Mouse (Mus musculus) liver, adult 2 months (tissue): Measurements from ENCODE around the gene Dclk1.
A peak's percentile ranks its signal among the peaks of the same experiment; 100 is the strongest.

Experiments
- CTCF ChIP-seq: fragments of 200-500 bp; IDR thresholded peaks from 2 replicates; pipeline ENCODE4 v1.5.1; 2011; ENCODE audit warnings: low read depth, low read length, control low read depth
- POLR2A ChIP-seq: fragments of 200-500 bp; IDR thresholded peaks from 2 replicates; pipeline ENCODE4 v1.6.1; 2011; ENCODE audit warnings: low read length, control low read depth; ENCODE audit not compliant: insufficient read depth; ENCODE audit errors: extremely low read depth

DNA sequence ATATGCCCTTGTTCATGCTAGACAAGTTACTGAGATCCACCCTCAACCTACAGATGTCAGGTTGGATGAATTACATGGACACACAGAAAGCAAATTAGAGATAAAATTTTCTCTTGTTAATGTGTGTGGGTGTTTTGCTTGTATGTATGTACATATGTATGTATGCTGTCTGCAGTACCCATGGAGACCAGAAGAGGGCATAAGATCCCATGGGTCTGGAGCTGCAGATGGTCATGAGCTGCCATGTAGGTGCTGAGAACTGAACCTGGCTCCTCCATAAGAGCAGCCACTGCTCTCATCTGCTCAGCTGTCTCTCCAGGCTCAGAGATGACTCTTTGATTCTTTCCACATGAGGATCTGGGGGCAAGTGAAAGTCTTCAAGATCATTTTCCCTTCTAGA lies 89.5 kb downstream of the Dclk1 start:
- TF ChIP-seq POLR2A, result no peak
- TF ChIP-seq CTCF, result peak; percentile 14; the same call in 1 of the 2 replicates
